Mouse (Mus musculus) ES-E14 (cell line): ENCODE measurements at regions not wholly inside any gene's neighbourhood (a gene's known extent, or its start where the extent isn't known, plus 50 kb on each side); places are given as distances from the start of the nearest gene placed in this dataset.

Experiments
- CHD2 ChIP-seq: IDR thresholded peaks from 2 replicates; pipeline ENCODE4 v1.6.1; 2014; ENCODE audit warnings: mild to moderate bottlenecking, low read depth, low read length, inconsistent platforms
- ZNF384 ChIP-seq: IDR thresholded peaks from 2 replicates; pipeline ENCODE4 v1.6.1; 2012; ENCODE audit warnings: low read depth, low read length, inconsistent platforms

GRCm38 (mm10) chr3:35332534-35333272 is 421.2 kb upstream of the Atp11b start:
- no peak for TF ChIP-seq ZNF384
- no peak for TF ChIP-seq CHD2
